Mouse (Mus musculus): ENCODE measurements around the gene 2310022B05Rik.

- no peak for TF ChIP-seq CTCF (IDR thresholded peaks at IDR 0.05)
- no peak for TF ChIP-seq EP300 (IDR thresholded peaks at IDR 0.05; ENCODE audit: insufficient read depth, low read depth, low read length)
These were observed 13.9 kb upstream of the 2310022B05Rik start for GRCm38 (mm10) chr8:124677078-124677477.
